Mouse (Mus musculus): ENCODE results near the gene Pald1. TPM values are rescaled to one million over a fixed set of nuclear protein-coding genes. Genes with fewer than 3 reads are reported as not detected.

The Pald1 gene
- polyA plus RNA-seq, 1 experiment from 2014 or later = 22.9 TPM

DNA sequence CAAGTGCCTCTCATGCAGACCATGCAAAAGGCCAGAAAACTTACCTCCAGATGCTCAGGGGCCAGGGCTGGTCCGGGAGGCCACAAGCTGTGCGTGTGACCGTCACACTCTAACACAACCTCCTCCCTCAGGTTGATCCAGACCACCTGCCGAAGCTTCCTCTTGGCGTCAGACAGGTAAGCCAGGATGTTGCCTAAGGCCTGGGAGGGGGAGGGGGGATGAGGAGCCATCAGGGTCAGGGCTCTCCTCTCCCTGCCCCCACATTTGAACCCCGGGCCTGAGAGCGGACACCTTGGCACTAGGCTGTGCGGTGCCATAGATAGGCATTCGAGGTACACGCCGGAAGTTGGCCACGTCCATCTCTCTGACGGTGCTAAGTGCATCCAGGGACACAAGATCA lies 40.6 kb downstream of the Pald1 start:
- Histone ChIP-seq H3K4me2 (ENCODE audit: low read depth, low read length, severe bottlenecking) (no peak overlapping the region), H3K9ac (ENCODE audit: low read length) (no peak overlapping the region), H3K36me3 (ENCODE audit: control insufficient read depth, insufficient read depth, low read length) (no peaks in the 10 kb centered on the region), H3K27me3 (ENCODE audit: control insufficient read depth, insufficient read depth, low read length) (no peaks in the 10 kb centered on the region), H3K9me3 (ENCODE audit: control insufficient read depth, low read length) (no peaks in the 10 kb centered on the region), H3K27ac (ENCODE audit: low read depth, low read length) (no peak overlapping the region), H3K4me1 (replicated peaks; ENCODE audit: control insufficient read depth, insufficient read depth, low read length) (no peaks in the 10 kb centered on the region), H3K4me3 (ENCODE audit: low read depth, low read length) (no peak overlapping the region)
- DNase-seq (ENCODE audit: low spot score) (no peak), ATAC-seq (replicated peaks; ENCODE audit: low FRiP score) (no peak)
- 95% methylated on average over 13 of the region's 13 CpGs for WGBS

DNA sequence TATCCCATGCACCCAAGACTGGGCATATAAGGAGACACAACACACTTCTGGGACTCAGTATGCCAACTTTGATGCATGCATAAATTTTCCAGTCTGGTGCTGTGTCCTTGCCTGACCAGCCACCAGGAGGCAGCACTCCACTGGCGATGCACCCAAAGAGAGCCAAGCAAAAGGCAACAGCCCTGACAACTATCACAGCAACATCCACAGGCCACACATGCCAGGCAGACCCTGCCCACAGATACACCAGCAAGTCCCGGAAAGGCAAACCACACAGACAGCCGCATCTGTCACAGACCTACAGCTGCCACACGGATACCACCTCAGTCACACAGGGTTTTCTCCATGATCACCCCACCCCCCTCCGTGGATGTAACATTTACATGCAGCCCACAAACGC lies 41.8 kb downstream of the Pald1 start:
- 74% methylated on average over 6 of the region's 6 CpGs for WGBS
- no peak overlapping the region for H3K4me2 ChIP-seq (ENCODE audit: low read depth, low read length, severe bottlenecking)
- ATAC-seq (replicated peaks; ENCODE audit: low FRiP score) (peak; percentile 36; the same call in 1 of the 2 replicates), DNase-seq (ENCODE audit: low spot score) (peak; percentile 84)
- no peaks in the 10 kb centered on the region for H3K27me3 ChIP-seq (ENCODE audit: control insufficient read depth, insufficient read depth, low read length)
- H3K36me3 ChIP-seq (ENCODE audit: control insufficient read depth, insufficient read depth, low read length) = no peaks in the 10 kb centered on the region
- H3K4me1 ChIP-seq (replicated peaks; ENCODE audit: control insufficient read depth, insufficient read depth, low read length) = no peaks in the 10 kb centered on the region
- H3K9me3 ChIP-seq (ENCODE audit: control insufficient read depth, low read length) = no peaks in the 10 kb centered on the region
- no peak overlapping the region for H3K9ac ChIP-seq (ENCODE audit: low read length)
- H3K4me3 ChIP-seq (ENCODE audit: low read depth, low read length) = no peak overlapping the region
- H3K27ac ChIP-seq (ENCODE audit: low read depth, low read length) = no peak overlapping the region

DNA sequence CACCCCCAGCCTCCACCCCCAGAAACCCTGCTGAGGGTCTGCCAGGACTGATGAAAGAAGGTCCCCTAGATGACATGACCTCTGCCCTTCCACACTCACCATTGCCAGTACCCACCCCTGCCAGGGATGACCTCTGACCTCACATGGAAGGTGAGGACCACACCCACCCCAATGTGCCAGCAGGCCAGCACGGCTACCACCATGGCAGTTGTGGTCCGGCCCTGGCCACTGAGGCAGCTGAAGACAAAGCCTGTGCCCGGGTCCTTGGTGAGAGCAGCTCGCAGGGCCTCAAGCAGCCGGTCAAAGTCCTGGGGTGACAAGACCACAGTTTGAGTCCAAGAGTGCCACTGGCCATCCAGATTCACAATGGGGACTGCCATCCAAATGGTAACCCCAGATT lies 42.3 kb downstream of the Pald1 start:
- ATAC-seq (replicated peaks; ENCODE audit: low FRiP score) (no peak), DNase-seq (ENCODE audit: low spot score) (no peak)
- no peaks in the 10 kb centered on the region for H3K4me1 ChIP-seq (replicated peaks; ENCODE audit: control insufficient read depth, insufficient read depth, low read length)

DNA sequence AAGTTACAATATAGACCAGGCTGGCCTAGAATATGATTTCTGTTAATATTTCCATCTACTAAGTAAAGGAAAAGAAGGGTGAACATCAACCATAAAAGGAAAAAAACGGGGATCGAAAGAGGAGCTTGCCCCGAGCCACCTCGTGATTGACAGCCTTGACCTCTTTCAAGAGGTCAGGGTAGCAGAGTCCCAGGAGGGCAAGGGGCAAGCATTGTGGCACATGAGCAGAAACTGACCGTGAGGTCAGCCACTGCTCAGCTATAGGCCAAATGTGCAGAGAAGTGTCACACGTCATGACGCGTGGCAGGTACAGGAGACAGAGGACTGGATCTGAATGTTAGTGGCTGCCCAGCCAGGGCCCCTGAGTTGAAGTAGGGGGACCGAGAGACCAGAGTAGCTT lies 43.1 kb downstream of the Pald1 start:
- WGBS = 74% methylated on average over 9 of the region's 9 CpGs
- H3K4me2 ChIP-seq (ENCODE audit: low read depth, low read length, severe bottlenecking) = no peak overlapping the region
- DNase-seq (ENCODE audit: low spot score) (no peak), ATAC-seq (replicated peaks; ENCODE audit: low FRiP score) (no peak)
- H3K4me1 ChIP-seq (replicated peaks; ENCODE audit: control insufficient read depth, insufficient read depth, low read length) = no peaks in the 10 kb centered on the region
- no peaks in the 10 kb centered on the region for H3K9me3 ChIP-seq (ENCODE audit: control insufficient read depth, low read length)
- no peak overlapping the region for H3K4me3 ChIP-seq (ENCODE audit: low read depth, low read length)
- H3K27me3 ChIP-seq (ENCODE audit: control insufficient read depth, insufficient read depth, low read length) = no peaks in the 10 kb centered on the region
- H3K36me3 ChIP-seq (ENCODE audit: control insufficient read depth, insufficient read depth, low read length) = no peaks in the 10 kb centered on the region
- no peak overlapping the region for H3K27ac ChIP-seq (ENCODE audit: low read depth, low read length)
- no peak overlapping the region for H3K9ac ChIP-seq (ENCODE audit: low read length)

More for the DNA sequence above, 42.3 kb downstream of the Pald1 start:
- Histone ChIP-seq H3K4me3 (ENCODE audit: low read depth, low read length) (no peak overlapping the region), H3K9ac (ENCODE audit: low read length) (no peak overlapping the region), H3K27ac (ENCODE audit: low read depth, low read length) (no peak overlapping the region), H3K9me3 (ENCODE audit: control insufficient read depth, low read length) (no peaks in the 10 kb centered on the region), H3K27me3 (ENCODE audit: control insufficient read depth, insufficient read depth, low read length) (no peaks in the 10 kb centered on the region), H3K36me3 (ENCODE audit: control insufficient read depth, insufficient read depth, low read length) (no peaks in the 10 kb centered on the region), H3K4me2 (ENCODE audit: low read depth, low read length, severe bottlenecking) (no peak overlapping the region)
- 93% methylated on average over 5 of the region's 5 CpGs for WGBS

DNA sequence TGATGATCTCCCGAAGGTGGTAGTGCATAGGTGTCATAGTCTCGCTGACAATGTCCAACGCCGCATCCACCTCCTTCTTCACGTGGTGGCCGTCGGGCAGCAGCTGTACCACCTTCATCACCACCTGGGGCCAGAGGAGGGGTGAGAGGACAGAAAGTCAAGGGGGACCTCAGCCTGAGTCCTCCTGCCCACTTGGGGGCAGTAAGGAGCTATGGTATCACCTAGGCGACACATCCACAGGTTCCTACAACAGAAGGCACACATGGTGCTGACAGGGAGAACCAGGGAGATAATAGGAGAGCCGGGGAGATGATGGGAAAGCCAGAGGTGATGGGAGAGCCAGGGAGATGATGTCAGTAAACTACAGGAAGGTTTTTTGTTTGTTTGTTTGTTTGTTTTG lies 44.1 kb downstream of the Pald1 start:
- 88% methylated on average over 9 of the region's 9 CpGs for WGBS
- Histone ChIP-seq H3K4me1 (replicated peaks; ENCODE audit: control insufficient read depth, insufficient read depth, low read length) (no peaks in the 10 kb centered on the region), H3K4me3 (ENCODE audit: low read depth, low read length) (no peak overlapping the region), H3K9ac (ENCODE audit: low read length) (no peak overlapping the region), H3K27me3 (ENCODE audit: control insufficient read depth, insufficient read depth, low read length) (no peaks in the 10 kb centered on the region), H3K4me2 (ENCODE audit: low read depth, low read length, severe bottlenecking) (no peak overlapping the region), H3K27ac (ENCODE audit: low read depth, low read length) (no peak overlapping the region), H3K36me3 (ENCODE audit: control insufficient read depth, insufficient read depth, low read length) (no peaks in the 10 kb centered on the region), H3K9me3 (ENCODE audit: control insufficient read depth, low read length) (no peaks in the 10 kb centered on the region)
- DNase-seq (ENCODE audit: low spot score) (no peak), ATAC-seq (replicated peaks; ENCODE audit: low FRiP score) (no peak)

DNA sequence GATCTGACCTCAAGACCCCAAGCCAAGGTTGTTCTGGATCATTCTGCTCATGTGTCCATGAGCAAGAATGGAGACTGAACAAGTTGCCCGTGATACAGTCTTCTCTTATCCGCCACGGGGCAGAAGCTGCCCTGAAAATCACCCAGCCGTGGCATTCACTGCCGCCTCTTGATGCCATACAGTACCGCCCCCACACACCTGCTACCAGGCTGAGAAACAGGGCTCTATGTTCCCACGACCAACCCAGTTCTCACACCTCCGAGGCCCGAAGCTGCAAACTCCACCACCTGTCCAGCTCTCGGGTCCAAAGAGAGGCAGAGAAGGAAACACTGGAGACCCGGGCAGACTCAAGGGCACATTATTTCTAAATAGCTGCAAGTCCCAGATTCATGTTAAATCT lies 45.7 kb downstream of the Pald1 start:
- no peak for ATAC-seq (replicated peaks; ENCODE audit: low FRiP score)
- no peaks in the 10 kb centered on the region for H3K9me3 ChIP-seq (ENCODE audit: control insufficient read depth, low read length)
- no peaks in the 10 kb centered on the region for H3K27me3 ChIP-seq (ENCODE audit: control insufficient read depth, insufficient read depth, low read length)
- no peak for DNase-seq (ENCODE audit: low spot score)
- no peak overlapping the region for H3K4me2 ChIP-seq (ENCODE audit: low read depth, low read length, severe bottlenecking)
- H3K27ac ChIP-seq (ENCODE audit: low read depth, low read length) = no peak overlapping the region
- H3K36me3 ChIP-seq (ENCODE audit: control insufficient read depth, insufficient read depth, low read length) = no peaks in the 10 kb centered on the region
- H3K9ac ChIP-seq (ENCODE audit: low read length) = no peak overlapping the region
- WGBS = 91% methylated on average over 11 of the region's 11 CpGs
- no peaks in the 10 kb centered on the region for H3K4me1 ChIP-seq (replicated peaks; ENCODE audit: control insufficient read depth, insufficient read depth, low read length)
- no peak overlapping the region for H3K4me3 ChIP-seq (ENCODE audit: low read depth, low read length)

DNA sequence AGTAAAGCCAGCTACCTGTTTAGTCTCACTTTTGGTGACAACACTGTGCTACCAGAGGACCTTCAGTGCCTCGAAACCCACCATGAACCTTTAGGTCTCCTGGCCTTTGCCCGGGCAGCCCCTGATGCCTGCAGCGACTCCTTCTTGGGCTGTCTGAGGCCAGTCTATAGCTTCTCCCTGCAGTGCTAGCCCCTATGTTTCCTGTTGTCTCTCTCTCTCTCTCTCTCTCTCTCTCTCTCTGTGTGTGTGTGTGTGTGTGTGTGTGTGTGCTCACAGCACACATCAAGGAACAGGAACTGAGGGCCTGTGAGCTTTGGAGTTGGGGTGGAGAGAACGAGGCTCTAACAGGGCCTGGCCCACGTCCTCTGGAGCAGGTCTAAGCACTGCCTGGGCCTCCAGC lies 46.7 kb downstream of the Pald1 start:
- Histone ChIP-seq H3K9me3 (ENCODE audit: control insufficient read depth, low read length) (no peaks in the 10 kb centered on the region), H3K4me1 (replicated peaks; ENCODE audit: control insufficient read depth, insufficient read depth, low read length) (no peaks in the 10 kb centered on the region), H3K9ac (ENCODE audit: low read length) (no peak overlapping the region), H3K27ac (ENCODE audit: low read depth, low read length) (no peak overlapping the region), H3K36me3 (ENCODE audit: control insufficient read depth, insufficient read depth, low read length) (no peaks in the 10 kb centered on the region), H3K27me3 (ENCODE audit: control insufficient read depth, insufficient read depth, low read length) (no peaks in the 10 kb centered on the region), H3K4me2 (ENCODE audit: low read depth, low read length, severe bottlenecking) (no peak overlapping the region), H3K4me3 (ENCODE audit: low read depth, low read length) (no peak overlapping the region)
- DNase-seq (ENCODE audit: low spot score) = no peak
- 76% methylated on average over 5 of the region's 5 CpGs for WGBS
- no peak for ATAC-seq (replicated peaks; ENCODE audit: low FRiP score)

DNA sequence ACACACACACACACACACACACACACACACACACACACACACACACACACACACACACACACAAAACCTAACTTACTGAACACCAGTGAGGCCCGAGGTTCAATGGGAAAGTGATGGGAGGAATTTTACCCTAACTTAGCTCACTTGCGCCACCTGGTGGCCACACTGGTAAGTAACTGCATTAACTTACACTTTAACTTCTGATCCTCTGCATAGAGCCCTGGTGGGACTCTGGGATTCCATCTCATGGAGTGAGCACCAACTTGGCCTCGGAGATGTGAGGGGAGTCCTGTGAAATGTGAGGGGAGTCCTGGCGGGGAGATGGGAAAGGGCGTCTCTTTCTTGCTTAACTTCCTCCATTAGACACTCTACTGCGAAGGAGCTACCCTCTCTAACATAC lies 47.2 kb downstream of the Pald1 start:
- H3K27ac ChIP-seq (ENCODE audit: low read depth, low read length) = no peak overlapping the region
- ATAC-seq (replicated peaks; ENCODE audit: low FRiP score) = 0 out of 2 replicates have a peak, but pooled peaks have one; percentile 12
- no peak overlapping the region for H3K4me2 ChIP-seq (ENCODE audit: low read depth, low read length, severe bottlenecking)

DNA sequence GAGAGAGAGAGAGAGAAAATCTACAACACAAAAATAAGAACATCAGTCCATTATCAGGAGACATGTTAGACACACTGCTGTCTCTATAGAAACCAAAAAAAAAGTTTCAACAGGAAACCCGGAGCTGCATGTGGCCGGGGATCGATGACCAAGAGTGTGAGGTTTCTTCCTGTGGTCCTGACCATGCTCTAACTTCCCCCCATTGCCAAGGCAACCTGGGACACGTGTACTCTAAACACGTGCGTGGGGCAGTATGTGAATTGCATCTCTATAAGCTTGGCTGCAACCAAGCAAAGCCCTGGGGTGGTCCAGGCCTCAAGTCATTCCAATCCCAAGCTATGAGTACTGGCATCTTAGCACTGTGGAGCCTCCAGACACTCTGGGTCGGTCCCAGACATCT lies 48.8 kb downstream of the Pald1 start:
- no peak for ATAC-seq (replicated peaks; ENCODE audit: low FRiP score)
- Histone ChIP-seq H3K4me1 (replicated peaks; ENCODE audit: control insufficient read depth, insufficient read depth, low read length) (no peaks in the 10 kb centered on the region), H3K4me2 (ENCODE audit: low read depth, low read length, severe bottlenecking) (no peak overlapping the region), H3K27ac (ENCODE audit: low read depth, low read length) (no peak overlapping the region), H3K9me3 (ENCODE audit: control insufficient read depth, low read length) (no peaks in the 10 kb centered on the region), H3K4me3 (ENCODE audit: low read depth, low read length) (no peak overlapping the region), H3K9ac (ENCODE audit: low read length) (no peak overlapping the region), H3K36me3 (ENCODE audit: control insufficient read depth, insufficient read depth, low read length) (no peaks in the 10 kb centered on the region), H3K27me3 (ENCODE audit: control insufficient read depth, insufficient read depth, low read length) (no peaks in the 10 kb centered on the region)
- no peak for DNase-seq (ENCODE audit: low spot score)
- 75% methylated on average over 7 of the region's 7 CpGs for WGBS

More for the DNA sequence above, 47.2 kb downstream of the Pald1 start:
- Histone ChIP-seq H3K9ac (ENCODE audit: low read length) (no peak overlapping the region), H3K27me3 (ENCODE audit: control insufficient read depth, insufficient read depth, low read length) (no peaks in the 10 kb centered on the region), H3K9me3 (ENCODE audit: control insufficient read depth, low read length) (no peaks in the 10 kb centered on the region), H3K4me3 (ENCODE audit: low read depth, low read length) (no peak overlapping the region), H3K4me1 (replicated peaks; ENCODE audit: control insufficient read depth, insufficient read depth, low read length) (no peaks in the 10 kb centered on the region), H3K36me3 (ENCODE audit: control insufficient read depth, insufficient read depth, low read length) (no peaks in the 10 kb centered on the region)
- 29% methylated on average over 6 of the region's 6 CpGs for WGBS
- peak; percentile 91 for DNase-seq (ENCODE audit: low spot score)

Measured in forebrain, embryonic 11.5 days (tissue).